Mouse (Mus musculus) retina, adult 2 months (tissue): ENCODE results near the gene Cdh24.
A peak's percentile ranks its signal among the peaks of the same experiment; 100 is the strongest.
"Not testable (repeated sequence)": the region's sequence is repeated elsewhere in the genome, so short reads cannot be mapped to it uniquely, and the experiment has no call there.

Experiments used
- DNase-seq: peaks from one replicate; pipeline ENCODE4 v3.0.0-alpha.2; 2012; ENCODE audit warnings: low read depth, low spot score

Gene Cdh24

DNA sequence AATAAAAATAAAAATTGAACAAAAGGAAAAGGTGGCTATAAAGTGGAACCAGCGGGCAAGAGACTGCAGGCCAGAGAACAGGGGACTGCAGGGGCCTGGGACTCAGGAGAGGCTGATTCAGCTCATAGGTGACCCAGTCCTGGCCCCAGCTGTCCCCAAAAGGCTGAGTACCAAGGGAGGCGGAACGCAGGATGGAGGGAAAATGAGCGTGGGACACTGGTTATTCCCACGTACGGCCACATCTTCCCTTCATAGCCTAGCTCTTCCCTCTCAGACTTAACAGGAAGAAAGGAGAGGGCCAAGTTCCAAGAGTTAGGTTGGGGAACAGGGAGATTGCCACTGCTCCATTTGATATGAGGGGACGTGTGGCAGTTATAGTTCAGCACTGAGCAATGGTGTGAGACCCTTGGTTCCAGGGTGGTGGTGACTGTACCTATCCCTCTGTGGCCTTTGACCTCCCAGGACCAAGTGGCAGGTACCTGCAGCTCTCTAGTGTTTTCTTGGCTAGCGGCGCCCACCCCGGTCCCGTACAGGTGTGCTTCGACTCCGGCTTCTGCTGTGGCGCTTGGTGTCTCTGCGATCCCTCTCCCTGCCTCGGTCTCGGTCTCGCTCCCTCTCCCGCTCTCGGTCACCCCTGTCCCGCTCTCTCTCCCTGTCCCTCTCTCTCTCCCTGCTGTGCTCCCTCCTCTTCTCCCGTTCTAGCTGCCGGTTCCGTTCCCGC, 1.2 kb upstream of the Cdh24 start:
- no peak for DNase-seq

DNA sequence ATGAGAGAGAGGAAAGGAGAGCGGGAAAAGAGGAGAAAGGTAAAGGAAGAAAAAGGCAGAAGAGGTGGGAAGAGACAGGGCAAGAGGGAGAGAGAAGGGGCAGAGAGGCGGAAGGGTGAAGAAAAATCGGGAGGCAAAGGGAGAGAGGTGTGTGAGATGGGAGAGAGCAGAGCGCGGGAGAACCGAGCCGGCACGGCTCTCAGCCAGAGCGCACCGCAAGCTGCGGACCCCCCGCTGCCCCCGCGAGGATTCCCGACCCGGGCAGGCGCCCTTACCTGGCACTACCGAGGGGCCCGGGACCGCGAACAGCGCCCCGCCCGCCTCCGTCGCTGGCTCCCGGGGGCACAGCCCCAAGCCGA, 239 bp downstream of the Cdh24 start, which contains the start of gene Gm17606:
TSS of gene Gm17606 (plus strand) at position 7 of the 359 bp plus-strand sequence.
- no peak for DNase-seq

DNA sequence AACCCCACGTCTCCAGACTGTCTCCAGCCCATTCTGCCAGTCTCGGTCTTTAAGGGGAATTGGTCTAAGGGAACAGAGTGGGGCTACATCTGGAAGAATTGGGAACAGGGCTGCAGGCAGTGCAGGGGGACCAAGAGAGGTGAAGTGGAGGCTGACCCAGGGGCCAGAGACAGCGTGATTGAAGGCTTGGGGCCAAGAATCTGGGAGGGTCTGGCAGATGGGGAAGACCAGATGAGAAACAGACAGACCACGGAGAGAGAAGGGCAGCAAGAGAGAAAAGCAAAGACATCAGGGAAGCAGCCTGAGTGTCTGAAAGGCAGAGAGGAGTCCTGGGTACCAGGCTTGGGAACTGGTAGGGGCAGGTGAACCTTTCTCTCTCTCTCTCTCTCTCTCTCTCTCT, 1.0 kb downstream of the Cdh24 start:
- no peak for DNase-seq

DNA sequence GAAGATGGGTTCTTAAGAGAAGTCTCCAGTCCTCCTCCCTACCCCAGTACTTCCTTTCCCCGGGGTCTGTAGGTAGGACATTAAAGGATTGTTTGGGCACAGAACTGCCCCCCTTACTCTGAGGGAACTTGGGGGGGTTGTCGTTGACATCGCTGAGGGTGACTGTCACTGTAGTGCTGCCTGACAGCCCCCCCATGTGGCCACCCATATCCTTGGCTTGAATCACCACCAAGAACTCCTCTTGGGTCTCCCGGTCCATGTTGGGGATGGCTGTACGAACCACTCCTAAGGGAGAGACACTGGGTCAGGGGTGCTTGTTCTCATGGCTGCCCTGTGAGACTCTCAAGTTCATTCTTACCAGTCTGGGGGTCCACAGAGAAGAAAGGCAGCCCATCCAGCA, 3.0 kb downstream of the Cdh24 start:
- no peak for DNase-seq

DNA sequence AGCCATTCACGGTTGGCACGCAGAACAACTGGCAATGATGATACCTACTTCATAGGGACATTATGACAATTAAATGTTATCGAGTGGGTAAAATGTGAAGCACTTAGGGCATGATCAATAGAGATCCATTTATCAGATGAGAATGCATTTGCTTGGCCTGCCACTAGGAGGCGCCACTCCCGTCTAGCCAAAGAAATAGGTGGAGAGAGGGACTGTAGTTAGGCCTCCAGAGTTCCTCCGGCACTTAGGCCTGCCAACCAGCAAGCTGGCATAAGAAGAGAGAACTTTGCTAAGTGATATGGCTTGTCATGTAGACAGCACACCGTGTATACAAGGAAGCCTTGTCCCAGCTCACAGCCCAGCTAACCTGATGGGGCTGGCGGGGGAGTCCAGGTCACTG, 4.2 kb downstream of the Cdh24 start:
- DNase-seq = no peak

DNA sequence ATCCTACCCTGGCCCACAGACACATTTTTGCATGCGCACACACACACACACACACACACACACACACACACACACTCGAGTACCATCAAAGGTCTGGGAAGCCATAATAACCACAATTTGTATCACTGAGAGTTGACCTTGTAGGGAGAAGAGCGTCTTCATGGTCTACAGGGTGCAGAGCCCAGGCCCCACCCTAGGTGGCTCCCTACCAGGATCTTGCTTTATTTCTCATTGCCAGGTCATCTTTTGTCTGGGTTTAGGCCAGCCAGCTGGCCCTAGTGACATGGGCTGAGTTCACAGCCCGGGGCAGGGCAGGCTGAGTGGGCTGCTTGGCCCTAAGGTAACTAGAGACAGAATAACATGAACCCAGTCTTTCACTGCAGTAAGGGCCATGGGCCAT, 7.0 kb downstream of the Cdh24 start:
- DNase-seq = no peak

DNA sequence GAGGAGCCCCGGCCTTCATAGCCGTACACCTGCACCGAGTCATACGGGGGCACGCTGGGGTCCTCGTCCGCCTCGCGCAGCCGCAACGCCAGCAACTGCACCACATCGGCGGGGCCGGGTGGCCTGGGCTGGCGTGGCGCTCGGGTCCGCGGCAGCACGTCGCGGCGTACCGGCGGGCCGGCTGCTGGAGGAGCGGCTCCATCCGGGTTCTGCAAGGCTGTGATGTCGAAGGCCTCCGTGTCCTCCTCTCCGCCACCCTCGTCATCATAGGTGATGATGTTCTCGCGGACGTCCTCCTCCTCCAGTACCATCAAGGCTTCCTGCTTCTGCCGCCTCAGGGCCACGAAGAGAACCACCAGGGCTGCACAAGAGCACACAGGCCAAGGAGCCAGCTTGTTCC, 8.9 kb downstream of the Cdh24 start:
- DNase-seq = no peak

DNA sequence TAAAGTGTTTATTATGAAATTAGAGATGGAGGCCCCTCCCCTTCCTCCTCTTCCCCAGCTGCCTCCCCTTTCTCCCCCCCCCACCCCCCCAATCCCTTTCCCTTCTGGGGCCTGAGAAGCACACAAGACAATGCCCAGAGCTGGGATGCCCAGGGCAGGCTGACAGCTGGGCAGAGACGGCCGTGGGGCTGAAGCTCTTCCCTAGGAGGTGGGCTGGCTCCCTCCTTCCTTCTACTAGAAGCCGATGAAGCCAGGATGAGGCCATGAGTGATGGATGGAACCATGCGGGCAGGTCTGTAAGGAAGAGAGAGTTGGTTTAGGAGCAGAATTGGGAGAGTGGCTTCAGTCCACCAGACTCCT, 9.9 kb downstream of the Cdh24 start:
- no peak for DNase-seq

DNA sequence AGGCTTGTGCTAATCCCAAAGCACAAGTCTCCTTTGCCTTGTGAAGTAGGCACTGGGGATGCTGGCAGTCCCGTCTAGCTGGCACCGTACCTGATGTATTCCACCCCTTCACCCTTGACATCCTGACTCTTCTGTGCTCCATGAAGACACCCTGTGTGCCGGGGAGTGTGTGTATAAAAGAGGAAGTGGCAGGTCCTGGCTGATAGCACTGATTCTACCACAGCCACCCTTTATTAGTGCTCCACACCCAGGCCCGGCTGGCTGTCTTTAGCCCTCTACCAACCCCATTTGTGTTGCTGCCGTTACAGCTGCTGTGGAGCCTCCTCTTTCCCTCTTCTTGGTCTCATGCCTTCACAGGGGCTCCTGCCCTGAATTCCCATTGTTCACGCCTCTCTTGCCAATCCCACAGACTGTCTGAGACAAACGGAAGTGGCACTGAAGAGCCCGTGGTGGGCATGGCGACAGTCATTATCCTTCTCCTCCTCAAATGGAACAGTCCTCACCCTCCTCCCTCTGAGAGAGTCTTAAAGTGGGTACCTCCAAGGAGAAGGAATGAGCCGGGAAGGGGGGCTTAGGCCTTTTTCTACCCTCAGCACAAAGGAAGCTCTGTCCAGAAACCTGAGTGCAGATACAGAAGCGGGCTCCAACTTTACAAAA, 10.5 kb downstream of the Cdh24 start:
- no peak for DNase-seq

DNA sequence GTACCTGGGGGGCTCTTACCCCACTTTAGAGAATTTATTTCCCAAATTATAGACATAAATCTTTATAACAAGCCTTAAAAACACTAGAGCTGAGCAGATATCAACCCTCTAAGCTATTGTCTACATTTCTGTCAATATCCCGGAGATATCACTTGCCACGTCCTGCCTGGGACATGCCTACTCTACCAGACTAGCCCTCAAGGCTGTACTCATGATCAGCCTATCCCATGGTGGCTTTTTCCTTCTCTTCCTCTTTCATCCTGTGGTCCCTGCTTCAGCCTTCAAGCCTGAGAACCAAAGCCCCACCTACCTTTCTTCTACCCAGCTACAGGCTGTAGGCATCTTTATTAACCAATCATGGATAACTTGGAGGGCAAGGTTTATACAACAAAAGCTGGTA, 11.4 kb downstream of the Cdh24 start:
- DNase-seq = no peak

DNA sequence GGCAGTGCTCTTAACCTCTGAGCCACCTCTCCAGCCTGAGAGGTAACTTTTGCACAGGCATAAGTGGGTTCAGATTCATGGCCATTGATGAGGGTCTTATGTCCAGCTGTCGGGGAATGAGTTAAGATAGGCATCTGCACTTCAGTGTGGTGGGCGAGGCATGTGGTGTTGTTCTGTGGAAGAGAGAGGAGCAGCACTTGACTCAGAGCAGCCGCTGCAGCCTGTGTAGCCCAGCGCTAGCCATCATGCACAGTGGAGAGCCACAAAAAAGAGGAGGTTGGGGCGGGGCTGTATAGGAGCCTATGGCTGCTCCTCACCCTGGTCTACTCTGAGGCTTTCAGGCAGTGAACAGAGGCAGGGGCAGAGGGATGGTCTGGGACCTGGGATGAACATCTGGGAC, 13.1 kb downstream of the Cdh24 start:
- no peak for DNase-seq

DNA sequence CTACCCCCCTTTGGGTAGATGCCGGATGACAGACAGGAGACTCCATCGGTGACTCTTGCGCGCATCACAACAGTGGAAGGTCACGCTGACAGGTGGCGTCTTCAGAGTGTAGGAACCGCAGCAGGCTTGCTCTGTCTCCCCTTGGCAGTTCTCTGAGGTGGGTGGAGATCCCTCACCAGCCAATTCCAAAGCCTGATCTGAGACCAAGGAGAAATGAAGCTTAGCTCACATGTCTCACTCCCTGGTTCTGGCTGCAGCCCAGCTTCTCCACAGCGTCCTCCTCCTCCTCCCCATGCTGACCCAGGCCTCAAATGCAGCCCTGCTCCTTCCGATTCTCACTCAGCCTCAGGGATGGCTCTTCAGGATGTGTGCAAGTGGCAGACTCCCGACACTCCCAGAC, 16.2 kb downstream of the Cdh24 start:
- DNase-seq = no peak

DNA sequence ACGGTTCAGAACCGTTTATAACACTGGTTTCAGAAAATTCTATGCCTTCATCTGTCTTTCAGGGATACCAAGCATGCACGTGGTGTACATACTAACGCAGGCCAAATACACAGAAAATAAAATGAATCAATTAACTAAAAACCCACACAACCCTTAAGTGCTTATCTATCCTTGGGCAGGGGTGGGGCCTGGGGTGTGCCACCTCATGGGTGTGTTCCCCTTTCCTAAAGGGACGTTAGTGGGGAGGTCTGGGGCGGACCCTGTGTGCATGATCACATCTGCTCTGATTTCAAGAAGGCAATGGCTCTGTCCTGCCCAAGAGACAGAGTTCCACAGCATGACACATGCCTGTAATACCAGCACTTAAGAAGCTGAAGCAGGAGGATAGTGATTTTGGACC, 17.8 kb downstream of the Cdh24 start:
- no peak for DNase-seq

DNA sequence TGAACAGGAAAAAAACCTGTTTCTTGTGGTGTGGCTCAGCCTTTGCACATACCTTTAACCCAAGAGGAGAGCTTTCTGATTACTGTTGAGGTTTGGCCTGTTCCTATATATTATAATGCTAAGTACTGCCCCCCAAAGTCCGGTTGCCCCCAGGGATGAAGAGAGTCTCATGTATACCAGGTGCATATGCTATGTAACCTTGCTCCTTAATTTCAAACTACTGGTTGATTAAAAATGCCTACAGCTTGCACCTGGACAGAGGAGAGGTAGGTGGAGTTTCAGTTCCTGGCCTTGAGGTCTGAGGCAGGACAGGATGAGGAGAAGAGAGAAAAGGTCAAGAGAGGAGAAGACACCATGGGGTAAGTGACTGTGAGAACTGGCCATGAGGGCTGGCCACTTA, 20.0 kb downstream of the Cdh24 start, which contains the start of gene Psmb11:
TSS of gene Psmb11 (plus strand) at position 301 of the 400 bp plus-strand sequence.
- no peak for DNase-seq

DNA sequence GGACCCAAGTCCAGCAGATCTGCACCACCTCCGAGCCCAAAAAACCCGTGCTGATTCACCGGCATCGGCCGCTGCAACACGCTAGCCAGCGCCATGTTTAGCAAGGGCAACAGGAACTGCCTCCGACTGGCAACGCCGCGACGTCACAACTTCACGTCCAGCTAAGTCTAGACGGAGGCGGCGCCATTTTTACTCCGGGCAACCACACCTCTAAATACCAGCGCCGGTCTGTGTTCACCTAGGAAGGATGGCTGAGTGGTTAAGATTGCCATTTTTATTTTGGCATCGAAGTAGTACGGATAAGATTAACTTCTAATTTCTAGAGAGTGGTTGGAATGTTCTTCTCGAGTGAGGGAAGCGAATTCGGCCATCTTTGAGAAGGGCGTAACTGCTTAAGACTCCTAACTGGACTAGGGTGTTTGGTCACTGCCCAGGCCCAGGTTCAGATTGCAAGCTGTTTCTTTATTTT, 23.2 kb downstream of the Cdh24 start, which contains the start of gene Psmb5:
TSS of gene Psmb5 (minus strand) at position 126 of the 469 bp plus-strand sequence.
- DNase-seq = peak; percentile 90

DNA sequence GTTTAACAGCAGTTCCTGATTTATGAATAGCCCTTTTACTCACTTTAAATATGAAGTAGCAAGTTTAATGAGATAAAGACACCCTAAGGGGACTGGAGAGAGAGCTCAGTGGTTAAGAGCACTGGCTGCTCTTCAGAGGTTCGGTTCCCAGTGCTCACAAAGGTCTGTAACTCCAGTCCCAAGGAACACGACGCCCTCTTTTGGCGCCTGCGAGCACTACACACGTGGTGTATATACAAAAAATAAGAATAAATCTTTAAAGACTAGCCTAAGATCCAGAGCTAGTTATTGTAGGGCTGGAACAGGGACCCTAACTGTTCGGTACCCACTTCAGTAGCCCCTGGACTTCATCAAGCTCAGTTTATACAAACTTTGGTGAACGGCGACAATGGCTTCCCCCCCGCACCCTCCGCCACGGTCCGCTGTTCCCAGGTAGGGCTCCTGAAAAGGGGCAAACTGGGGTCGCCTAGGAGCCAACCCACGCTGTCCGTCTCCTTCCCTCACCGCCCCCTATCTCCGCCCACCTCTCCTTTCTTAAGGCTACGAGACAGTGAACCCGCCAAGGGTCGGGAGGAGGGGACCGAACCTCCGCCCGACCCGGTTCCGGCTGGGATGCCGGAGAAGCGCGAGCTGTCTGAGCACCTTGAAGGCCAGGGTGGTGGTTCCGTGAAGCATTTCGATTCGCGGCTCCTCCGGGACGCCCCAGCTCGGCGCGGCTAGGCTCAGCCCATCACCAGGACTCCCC, 23.8 kb downstream of the Cdh24 start:
- DNase-seq = no peak

DNA sequence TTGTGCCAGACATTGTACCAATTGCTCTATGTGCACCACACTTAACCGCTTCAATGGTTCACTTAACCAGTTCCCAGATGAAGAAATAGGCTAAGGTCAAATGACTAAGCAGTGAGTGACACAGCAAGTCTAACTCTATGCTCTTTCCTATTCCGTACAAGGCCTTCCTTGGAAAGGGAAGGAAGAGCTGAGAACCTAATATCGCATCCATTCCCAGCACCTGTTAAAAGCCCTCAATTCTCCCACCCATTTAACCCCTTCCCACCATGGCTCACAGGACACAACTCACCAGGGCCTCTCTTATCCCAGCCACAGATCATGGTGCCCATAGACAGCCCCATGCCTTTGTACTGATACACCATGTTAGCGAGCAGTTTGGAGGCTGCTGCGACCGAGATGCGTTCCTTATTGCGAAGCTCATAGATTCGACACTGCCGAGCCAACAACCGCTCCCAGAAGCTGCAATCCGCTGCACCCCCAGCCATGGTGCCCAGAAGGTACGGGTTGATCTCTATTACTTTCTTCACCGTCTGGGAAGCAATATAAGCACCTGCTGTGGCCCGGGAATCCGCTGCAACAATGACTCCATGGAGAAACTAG, 24.8 kb downstream of the Cdh24 start:
- no peak for DNase-seq

DNA sequence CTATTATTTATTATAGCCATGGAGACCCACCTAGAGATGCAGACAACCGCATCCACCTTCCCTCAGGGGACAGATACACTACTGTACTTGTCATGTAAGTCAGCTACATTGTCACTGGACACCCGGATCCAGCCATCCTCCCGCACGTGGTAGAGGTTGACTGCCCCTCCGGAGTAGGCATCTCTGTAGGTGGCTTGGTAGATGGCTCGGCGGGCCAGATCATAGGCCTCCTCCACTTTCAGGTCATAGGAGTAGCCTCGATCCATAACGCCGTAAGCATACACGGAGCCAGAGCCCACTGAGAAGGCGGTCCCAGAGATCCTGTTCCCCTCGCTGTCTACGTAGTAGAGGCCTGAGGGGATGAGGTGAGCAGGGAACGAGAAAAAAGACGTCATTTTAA, 27.0 kb downstream of the Cdh24 start:
- DNase-seq = not testable (repeated sequence)

DNA sequence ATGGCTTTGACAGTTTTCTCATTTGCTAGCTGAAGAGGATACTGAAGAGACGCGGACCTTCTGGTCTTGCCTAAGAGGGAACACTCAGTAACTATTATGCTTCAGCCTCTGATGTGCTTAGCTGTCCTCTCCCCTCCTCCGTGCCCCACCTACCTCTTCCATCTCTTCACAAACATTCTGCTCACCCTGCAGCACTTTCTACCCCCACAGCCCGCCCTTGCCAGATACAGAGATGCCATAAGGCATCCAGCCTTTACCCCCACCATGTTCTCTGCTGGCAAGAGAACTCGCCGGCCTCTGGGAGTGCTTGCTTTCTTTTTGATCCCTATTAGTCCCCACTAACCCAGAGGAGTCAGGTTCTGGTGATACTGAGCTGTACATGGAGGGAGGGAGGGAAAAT, 30.5 kb downstream of the Cdh24 start:
- DNase-seq = no peak

DNA sequence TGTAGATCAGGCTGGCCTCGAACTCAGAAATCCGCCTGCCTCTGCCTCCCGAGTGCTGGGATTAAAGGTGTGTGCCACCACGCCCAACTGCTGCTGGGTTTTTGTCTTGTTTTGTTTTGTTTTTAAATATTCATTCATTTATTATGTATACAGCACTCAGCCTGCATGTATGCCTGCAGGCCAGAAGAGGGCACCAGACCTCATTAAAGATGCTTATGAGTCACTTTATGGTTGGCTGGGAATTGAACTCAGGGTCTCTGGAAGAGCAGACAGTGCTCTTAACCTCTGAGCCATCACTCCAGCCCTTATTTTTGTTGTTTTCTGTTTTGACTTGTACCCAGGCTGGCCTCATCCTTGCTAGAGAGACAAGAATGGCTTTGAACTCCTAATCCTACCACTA, 31.2 kb downstream of the Cdh24 start:
- DNase-seq = no peak

DNA sequence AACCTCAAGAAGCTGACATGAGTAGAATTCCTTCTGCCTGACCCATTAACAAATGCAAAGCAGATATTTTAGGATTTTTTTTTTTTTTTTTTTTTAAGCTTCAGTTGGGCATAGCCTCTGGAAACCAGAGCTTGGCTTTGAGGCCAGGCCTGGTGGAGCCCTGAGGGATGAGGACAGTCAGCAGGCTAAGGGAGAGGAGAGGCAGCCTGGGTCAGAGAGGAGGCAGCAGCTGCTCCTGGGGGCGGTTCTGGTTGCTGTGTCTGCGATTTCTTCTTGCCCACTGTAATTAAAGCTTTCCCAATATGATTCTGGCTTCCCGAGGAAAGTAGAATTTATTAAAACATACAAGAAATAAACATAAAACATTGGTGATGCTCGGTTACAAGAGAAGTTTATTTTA, 31.9 kb downstream of the Cdh24 start:
- no peak for DNase-seq

DNA sequence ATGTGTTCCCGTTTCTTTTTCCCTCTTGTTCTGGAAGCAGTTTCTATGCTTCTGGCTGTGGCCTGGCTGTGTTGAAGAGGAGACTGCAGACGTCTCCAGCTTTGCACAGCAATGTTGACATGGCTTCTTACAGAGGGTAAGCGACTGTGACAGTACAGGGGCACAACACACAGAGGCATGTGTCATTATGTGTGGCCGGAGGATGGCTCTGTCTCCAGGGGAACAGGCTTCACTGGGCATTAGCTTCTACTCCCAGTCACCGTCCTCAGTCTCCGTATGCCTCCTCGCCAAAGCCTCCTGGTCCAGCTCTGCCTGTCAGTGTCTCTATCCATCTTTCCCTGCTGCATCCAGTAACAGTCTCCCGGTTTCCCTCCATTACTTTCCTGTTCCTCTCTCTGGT, 33.9 kb downstream of the Cdh24 start:
- no peak for DNase-seq
